In genomic region chr11:84974582-84974981, GRCm38 (mm10) we compare ENCODE assay signal across 20 mouse cellular contexts. TPM values are rescaled to one million over a fixed set of nuclear protein-coding genes. Genes with fewer than 3 reads are reported as not detected.
DNase-seq lines count a peak whose midpoint lies in the region; ATAC-seq lines count a peak whose summit lies in the region.
"Had no signal": no experiment of that assay in that cellular context is flagged by ENCODE, and none has a peak within 500 bp of the region (broad histone marks: within the 10 kb centered on the region; RNA-seq: fewer than 3 reads in every experiment).

No protein-coding gene starts in this region.

- peak; percentile 96 for DNase-seq in heart, adult 11 months
- DNase-seq in lung, adult 18-20 months = peak; percentile 27 to 57
- no peak for DNase-seq in lung, postnatal 14 days
- DNase-seq in lung, postnatal 10 days = peak; percentile 53
- DNase-seq in lung, postnatal 4 days = peak; percentile 14 to 37
- no peak for DNase-seq in frontal cortex, postnatal 36 days (ENCODE audit: low spot score in 2 of 2)
- DNase-seq: adrenal gland, postnatal 14 days; cerebellum, adult 18-20 months; cerebellum, adult 9-11 months; cerebellum, postnatal 36 days; gastrocnemius, postnatal 25 days; heart, postnatal 14 days had no signal

- no peaks in the 10 kb centered on the region for H3K9me3 ChIP-seq in heart, embryonic 11.5 days (replicated peaks; ENCODE audit: control insufficient read depth, low read length)
- H3K9me3 ChIP-seq: forebrain, embryonic 15.5 days; heart, embryonic 15.5 days; hindbrain, embryonic 15.5 days had no signal

- no peak overlapping the region for H3K9ac ChIP-seq in heart, embryonic 11.5 days (ENCODE audit: low read depth, low read length)
- H3K9ac ChIP-seq: forebrain, embryonic 15.5 days; heart, embryonic 15.5 days; hindbrain, embryonic 15.5 days had no signal

- H3K27ac ChIP-seq in heart, embryonic 11.5 days (ENCODE audit: low read depth, low read length) = no peak overlapping the region
- H3K27ac ChIP-seq: forebrain, embryonic 15.5 days; heart, embryonic 15.5 days; hindbrain, embryonic 15.5 days had no signal

- no peaks in the 10 kb centered on the region for H3K4me1 ChIP-seq in heart, embryonic 11.5 days (ENCODE audit: control insufficient read depth, insufficient read depth, low read length)
- H3K4me1 ChIP-seq: forebrain, embryonic 15.5 days; hindbrain, embryonic 15.5 days had no signal

- no peaks in the 10 kb centered on the region for H3K27me3 ChIP-seq in heart, embryonic 11.5 days (ENCODE audit: control insufficient read depth, insufficient read depth, low read length)
- H3K27me3 ChIP-seq: CH12.LX; forebrain, embryonic 15.5 days; heart, embryonic 15.5 days; hindbrain, embryonic 15.5 days; Patski had no signal

- no peaks in the 10 kb centered on the region for H3K36me3 ChIP-seq in heart, embryonic 11.5 days (ENCODE audit: control insufficient read depth, insufficient read depth, low read length)
- H3K36me3 ChIP-seq: forebrain, embryonic 15.5 days; heart, embryonic 15.5 days; hindbrain, embryonic 15.5 days had no signal

- WGBS in heart, embryonic 11.5 days (ENCODE audit: insufficient replicate concordance) = 61% methylated on average over 7 of the region's 7 CpGs

- no peak overlapping the region for H3K4me3 ChIP-seq in heart, embryonic 11.5 days (ENCODE audit: low read depth, low read length)
- H3K4me3 ChIP-seq: forebrain, embryonic 15.5 days; heart, embryonic 15.5 days; hindbrain, embryonic 15.5 days had no signal

- H3K4me2 ChIP-seq in heart, embryonic 11.5 days = no peak overlapping the region
- H3K4me2 ChIP-seq: forebrain, embryonic 15.5 days; heart, embryonic 15.5 days; hindbrain, embryonic 15.5 days had no signal

- ATAC-seq in heart, embryonic 11.5 days (replicated peaks; ENCODE audit: insufficient number of reproducible peaks, low FRiP score, low TSS enrichment) = no peak
- ATAC-seq: activated CD4-positive, CD25-positive, alpha-beta regulatory T cell, adult 4 months; forebrain, embryonic 15.5 days; intestine, embryonic 16.5 days; Patski had no signal

RNA-seq across cellular contexts. Expression of gene Car4, which starts 17.0 kb away (rescaled TPM):
- polyA plus RNA-seq in heart, embryonic 11.5 days (2014; fragmentation: Nextera tagmentation; extraction: Ambion mirVana) = 11.4 TPM in 2 replicates
- polyA plus RNA-seq: activated CD4-positive, CD25-positive, alpha-beta regulatory T cell, adult 4 months; Patski had no signal

RNA-seq across cellular contexts. Expression of gene Znhit3, which starts 58.4 kb away (rescaled TPM):
- polyA plus RNA-seq in heart, embryonic 11.5 days (2014; fragmentation: Nextera tagmentation; extraction: Ambion mirVana) = 44.7 and 46.2 TPM in 2 replicates

Comparison
In these comparisons a context has a peak if more than half of its experiments do, and no peak if none do; other contexts are left out.
1. DNase-seq: peak in heart, adult 11 months (single experiment), lung, adult 18-20 months (2 of 2), lung, postnatal 10 days (single experiment) and lung, postnatal 4 days (2 of 2); none in lung, postnatal 14 days (single experiment) and frontal cortex, postnatal 36 days (0 of 2).